Mouse (Mus musculus) Muller cell, postnatal 12 days (primary cell): ENCODE results near the gene Cyp2c23.

Experiments
- DNase-seq: peaks from one replicate; pipeline ENCODE4 v3.0.0-alpha.2; 2015; ENCODE audit errors: inconsistent ontology term

Cyp2c23 gene

DNA sequence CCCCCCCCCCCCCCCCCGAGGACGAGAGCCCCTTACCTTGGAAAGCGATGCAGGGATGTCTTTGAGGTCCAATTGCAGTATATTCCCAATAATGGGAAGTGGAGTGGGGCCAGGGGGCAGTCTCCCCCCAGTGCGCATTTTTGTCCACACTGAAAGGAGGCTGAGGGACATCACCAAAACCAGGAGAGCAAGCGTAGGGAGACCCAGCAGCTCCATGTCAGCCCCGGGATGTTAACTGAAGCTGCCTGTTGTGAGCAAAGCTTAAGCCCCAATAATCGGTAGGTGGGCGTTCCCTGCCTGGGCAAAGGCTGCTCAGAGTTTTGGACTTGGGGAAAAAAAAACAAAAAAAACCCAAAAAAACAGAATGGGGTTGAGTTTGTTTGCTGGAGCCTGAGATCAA, at the start of gene Cyp2c23:
Gene Cyp2c23, minus strand, starts transcription at position 237 of the 400 bp plus-strand sequence.
- no peak for DNase-seq

DNA sequence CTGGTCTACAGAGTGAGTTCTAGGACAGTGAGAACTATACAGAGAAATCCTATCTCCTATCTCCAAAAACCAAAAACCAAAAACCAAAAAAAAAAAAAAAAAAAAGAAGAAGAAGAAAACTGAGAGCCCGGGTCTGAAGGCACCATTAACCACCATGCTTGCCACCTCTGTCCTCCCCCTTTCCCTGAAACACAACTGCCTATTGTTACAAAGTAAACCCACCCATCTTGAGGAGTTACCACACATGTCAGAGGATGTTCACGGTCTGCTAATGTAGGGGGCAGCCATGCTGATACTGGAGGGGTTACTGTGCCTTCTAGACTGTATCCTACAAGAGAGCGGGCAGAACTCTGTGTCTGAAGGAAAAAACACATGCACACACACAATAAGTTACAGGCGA, 48.0 kb upstream of the Cyp2c23 start:
- no peak for DNase-seq

DNA sequence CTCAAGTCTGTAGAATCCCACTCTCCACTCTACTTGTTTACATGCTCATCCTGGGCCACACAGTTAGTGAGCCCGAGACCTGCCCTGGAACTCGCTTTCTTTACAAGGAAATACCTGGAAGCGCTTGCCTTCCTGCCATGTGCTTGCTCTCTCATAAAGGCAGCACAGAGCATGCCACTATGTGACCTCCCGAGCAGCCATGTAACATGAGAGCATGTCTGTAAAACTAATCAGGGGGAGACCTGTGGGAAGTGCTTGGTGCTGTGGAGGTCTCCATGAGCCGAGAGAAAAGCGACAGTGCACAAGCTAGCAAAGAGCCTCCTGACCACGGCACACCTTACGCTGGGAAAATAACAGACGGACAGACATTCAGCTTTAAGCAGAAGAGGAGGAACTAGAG, 47.4 kb upstream of the Cyp2c23 start:
- DNase-seq = no peak

DNA sequence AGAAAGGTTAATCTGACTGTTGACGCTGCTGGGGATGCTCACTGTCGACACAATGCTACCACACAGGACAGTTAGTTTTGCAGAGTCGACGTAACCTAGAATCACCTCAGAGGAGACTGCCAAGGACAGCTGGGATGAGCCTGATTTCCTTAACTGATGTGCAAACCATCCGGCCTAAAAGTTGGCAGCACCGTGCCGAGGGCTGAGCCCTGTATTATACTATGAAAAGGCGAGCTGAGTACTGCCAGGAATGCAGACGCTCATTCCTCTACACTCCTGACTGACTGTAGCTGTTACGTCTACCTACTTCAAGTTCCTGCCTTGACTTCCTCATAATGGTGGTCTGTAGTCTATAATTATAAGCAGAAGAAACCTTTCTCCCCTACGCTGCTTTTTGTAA, 46.0 kb upstream of the Cyp2c23 start:
- DNase-seq = no peak

DNA sequence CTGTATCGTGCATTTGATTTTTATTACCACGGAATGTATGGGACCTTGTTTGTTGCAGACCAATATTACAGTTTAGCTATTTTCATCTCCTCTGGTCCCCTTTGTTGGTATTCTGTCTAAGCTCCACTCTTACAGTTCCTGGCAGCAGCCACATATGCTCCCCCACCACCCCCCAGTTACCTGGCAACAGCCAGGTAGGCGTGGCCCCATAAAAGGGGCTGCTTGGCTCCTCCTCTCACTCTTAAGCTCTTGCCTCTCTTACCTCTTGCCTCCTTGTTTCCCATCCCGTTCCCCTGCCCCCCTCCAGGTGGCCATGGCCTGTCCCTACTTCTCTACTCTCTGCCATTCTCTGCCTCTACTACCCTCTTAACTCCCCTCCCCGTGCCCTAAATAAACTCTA, 42.2 kb upstream of the Cyp2c23 start:
- DNase-seq = no peak

DNA sequence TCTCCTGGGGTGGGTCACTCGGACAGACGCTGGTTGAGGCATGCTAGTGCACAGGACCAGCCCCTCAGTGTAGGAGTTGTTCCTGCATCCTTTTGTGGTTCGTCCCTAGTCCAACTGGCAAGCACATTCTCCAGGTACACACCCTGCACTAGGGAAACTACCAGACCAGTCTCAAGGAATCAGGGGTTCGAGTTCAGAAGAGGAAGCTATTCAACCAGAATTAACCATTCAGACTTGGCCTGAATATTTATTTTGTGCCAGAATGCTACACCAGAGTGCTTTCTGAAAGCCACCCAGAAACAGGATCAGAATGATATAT, 40.9 kb upstream of the Cyp2c23 start:
- DNase-seq = no peak

DNA sequence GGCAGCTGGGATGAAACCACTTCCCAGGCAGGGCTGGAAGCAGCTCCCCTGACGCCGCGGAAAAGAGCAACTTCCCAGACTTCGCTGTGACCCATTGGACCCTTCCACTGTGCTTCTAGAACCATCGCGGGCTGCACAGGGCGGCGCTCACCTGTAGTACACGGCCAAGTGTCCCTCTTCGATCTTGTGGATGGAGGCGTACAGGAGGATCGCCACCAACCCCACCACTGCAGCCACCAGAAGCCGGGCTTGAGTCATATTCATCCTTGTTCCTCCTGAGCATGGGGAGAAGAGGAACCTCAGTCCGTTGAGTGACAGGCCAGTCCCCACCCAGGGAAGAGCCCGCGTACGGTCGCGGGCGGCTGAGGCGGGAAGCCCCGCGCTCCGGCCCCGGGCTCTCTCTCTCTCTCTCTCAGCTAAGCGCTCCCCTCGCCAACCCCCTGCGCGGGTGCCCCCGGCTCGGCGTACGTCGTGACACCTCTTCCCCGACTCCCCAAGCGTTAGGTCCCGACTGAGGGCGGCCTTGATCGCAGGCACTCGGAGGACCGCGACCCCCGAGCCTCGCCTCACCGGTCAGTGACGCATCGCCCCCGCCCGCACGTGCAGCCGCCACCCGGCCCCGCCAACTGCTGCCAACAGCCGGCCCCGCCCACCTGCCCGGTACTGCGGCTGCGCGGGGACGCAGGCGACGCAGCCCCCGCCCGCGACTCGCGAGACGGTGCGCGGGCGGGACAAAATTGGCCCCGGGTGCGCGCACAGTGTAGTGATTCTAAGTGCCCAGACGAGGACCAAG, 40.3 kb upstream of the Cyp2c23 start, which contains the start of gene Erlin1:
Gene Erlin1, minus strand, starts transcription at position 665 of the 793 bp plus-strand sequence.
- peak; percentile 90 for DNase-seq

DNA sequence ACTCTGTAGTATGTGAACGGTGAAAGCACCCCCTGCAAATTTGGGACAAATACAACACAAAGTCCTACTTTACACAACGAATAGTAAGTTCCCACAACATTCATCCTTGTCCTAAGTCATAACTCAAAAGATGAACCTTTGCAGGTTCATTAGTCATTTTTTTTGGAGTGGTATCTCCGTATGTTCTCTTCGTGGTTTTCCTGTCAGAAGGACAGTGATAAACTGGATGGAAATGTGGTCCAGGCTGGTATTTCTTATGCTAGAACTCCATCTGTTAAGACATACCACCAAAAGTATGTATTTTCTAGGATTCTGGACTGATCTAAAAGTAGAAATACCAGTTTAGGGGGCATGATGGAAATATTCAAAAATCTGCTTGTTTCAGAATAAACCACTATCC, 39.2 kb upstream of the Cyp2c23 start:
- DNase-seq = no peak

DNA sequence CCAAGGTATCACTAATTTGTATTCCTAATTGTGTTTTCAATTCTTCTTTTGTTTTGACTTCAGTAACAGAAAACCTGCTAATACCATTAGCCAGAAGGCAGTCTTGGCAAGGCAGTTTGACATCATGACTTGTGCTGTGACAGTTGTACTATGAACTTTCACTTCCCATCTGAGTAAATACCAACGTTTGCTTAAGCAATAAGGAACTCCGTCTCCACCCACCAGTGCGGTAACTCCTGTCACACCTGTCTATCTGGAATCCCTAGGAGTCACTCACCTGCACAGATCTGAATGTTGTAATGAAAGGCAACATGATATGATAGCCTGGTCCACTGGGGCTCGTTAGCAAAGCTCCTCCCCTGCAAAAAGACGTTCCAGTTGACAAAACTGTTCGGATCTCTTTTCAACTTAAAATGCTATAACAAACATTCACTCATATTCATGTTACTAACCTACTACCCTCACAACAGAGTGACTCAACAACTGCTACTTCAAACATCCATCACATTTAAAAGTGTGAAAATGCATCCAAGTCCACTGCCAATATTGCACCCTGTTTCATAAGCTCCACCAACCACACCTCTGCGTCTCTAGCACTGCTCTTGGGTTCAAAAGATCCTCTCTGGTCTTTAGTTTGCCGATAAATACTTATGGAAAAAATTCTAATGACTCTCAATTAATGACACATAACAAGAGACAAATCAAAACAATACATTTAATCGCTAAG, 38.5 kb upstream of the Cyp2c23 start:
- DNase-seq = no peak

DNA sequence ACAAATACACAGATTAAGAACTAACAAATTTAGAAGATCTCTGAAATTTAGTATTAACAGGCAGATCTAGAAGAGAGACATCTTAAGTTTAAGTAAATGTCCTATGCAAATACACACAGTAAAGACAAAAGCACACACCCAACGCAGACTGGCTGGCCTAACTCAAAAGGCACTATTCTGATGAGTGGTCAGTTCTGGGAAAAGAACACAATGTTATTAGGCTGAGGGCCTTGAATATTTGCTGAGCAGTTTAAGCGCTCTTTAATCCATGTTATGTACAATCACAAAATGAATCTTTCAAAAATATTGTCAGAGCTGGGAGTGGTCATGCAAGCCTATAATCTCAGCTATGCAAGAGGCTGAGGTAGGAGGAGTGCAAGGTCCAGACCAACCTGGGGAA, 35.7 kb upstream of the Cyp2c23 start:
- DNase-seq = no peak

DNA sequence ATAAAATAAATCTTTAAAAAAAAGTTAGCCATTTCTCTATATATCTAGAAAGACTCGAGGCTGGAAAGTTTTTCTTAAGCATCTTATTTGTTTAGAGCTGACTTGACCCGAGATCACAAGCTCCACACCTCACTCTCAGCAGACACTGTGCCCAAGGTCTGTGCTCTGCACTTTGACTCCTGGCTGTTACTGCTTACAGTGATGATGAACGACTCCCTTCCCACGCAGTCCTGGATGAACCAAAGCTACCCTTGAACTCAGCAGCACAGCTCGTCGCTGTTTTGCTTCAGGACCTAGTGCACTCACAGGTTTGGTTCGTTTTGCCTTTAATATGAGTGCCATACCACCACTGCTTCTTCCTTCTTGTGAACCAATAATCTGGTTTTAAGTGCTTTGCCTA, 34.8 kb upstream of the Cyp2c23 start:
- no peak for DNase-seq

DNA sequence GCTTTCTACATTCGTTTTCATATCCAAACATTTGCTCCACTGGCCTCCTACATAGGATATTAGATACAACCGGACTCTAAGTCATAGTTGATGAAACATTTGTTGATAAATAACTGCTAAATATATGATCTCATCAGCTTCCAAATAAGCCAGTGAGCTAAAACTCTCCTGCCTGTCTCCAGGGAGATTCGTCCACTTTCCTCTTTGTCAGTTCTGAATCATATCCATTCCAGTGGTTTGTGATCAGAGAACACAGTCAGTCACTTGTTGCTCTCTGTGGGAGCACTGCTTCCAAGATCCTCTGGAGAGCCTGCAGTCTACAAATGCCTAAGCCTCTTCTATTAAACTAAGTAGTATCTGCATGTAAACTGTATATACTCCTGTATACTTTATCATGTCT, 31.2 kb upstream of the Cyp2c23 start:
- peak; percentile 17 for DNase-seq

DNA sequence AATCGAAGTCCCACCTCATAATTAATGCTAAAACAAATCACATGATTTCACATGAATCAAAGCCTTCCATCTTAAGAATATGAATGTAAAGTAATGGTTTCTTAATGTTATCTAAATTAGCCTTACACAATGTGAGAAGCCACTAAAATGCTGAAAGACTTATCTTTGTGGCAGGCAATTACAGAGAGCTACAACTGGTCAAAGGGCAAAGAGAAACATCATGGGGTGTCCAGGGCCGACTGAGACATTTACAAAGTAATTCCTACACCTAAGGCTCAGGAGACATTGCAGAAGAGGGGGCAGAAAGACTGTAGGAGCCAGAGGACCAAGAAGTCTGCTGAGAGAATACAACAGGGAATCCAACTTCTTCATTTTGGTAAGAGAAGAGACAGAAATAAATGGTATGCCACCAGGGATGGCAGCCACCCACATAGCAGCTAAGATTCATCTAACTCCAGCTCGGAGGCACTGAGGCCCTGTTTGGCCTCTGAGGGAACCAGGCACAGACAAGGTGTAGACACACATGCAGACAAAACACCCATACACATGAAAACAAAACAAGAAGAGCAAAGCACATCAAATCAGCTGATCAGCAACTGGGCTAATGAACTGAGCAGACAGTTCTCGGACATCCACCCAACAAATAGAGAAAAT, 26.3 kb upstream of the Cyp2c23 start:
- no peak for DNase-seq

DNA sequence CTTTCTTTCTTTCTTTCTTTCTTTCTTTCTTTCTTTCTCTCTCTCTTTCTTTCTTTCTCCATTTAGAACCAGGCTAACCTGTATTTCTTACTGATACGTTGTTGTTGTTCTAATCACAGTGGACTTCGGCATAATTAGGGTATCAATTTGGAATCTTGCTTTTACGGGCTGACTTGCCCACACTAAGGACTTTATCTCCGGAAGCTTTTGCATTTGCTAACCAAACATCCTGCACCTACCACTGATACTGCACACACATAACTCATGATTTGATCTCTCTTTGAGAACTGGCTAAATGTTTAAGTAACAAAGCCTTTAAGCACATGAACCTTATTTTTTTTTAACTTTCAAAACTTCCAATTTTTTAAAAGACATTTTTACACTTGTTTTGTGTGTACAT, 21.4 kb upstream of the Cyp2c23 start:
- no peak for DNase-seq

DNA sequence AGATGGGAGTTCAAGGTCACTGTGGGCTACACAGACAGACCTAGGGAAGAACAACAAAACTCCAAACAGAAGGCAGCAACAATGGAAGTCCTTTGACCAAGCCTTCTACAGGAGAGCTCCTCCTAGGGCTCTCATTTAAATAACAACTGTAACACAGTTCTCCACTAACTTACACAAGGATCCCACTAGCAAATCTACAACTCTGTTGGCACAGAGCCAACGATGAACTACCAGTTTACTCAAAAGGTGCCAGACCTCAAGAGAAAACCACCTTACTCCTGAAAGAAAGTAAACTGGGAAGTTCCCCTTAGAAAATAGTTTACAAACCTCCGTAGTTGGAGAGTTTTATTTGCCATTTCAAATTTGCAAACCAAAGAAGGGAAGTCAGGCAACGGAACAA, 20.3 kb upstream of the Cyp2c23 start:
- DNase-seq = no peak

DNA sequence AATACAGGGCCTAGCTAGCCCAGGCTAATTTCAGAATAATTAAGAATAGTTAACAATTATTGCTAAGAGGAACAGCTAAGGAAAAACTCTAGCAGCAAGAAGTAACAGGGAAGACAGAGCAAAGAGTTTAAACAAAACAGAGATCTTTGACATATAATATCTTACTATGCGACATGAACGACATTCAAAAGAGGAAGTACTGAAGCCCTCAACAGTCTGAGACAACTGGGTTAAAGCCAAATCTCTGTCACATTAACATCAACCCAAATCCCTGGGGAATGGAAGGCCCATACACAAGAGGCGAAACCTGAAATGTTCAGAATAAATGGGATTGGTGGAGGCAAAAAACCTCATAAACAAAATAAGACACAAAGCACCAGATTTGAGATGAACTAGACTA, 16.8 kb upstream of the Cyp2c23 start:
- no peak for DNase-seq

DNA sequence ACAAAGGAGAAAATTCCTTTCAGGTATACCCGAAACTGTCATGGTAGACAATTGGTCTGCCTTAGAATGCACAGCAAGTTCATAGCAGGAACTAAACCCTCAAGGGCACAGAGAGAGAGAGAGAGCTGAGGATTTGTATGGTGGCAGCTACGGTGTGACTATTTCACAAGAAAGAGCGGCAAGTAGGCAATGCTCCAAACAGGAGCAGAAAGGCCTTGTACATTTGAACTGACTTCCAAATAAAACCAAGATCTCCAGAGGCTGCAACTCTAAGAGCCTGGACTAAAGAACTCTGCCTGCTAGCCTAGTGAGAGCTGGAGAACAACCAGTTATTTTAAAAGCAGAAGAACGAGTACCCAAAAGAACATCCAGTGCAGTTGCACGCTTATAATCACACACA, 13.1 kb upstream of the Cyp2c23 start:
- no peak for DNase-seq

DNA sequence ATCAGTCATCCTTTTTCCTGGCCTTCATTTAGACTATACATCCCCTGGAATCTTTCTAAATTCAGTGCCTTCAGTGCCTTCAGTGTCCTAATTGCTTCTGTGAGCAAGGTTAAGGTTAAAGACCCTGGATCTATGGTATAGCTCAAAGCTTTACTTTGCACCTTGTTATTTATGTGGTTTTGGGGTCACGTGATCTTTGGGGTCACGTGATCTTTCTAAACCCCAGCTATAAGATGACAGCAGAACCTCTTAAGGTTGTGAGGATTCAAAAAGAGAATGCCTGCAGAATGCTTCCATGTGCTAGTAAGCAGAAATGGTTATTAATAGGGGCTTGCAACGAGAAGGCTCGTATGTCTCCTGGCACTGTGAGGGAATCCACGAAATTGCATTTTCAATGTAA, 4.4 kb upstream of the Cyp2c23 start:
- no peak for DNase-seq

DNA sequence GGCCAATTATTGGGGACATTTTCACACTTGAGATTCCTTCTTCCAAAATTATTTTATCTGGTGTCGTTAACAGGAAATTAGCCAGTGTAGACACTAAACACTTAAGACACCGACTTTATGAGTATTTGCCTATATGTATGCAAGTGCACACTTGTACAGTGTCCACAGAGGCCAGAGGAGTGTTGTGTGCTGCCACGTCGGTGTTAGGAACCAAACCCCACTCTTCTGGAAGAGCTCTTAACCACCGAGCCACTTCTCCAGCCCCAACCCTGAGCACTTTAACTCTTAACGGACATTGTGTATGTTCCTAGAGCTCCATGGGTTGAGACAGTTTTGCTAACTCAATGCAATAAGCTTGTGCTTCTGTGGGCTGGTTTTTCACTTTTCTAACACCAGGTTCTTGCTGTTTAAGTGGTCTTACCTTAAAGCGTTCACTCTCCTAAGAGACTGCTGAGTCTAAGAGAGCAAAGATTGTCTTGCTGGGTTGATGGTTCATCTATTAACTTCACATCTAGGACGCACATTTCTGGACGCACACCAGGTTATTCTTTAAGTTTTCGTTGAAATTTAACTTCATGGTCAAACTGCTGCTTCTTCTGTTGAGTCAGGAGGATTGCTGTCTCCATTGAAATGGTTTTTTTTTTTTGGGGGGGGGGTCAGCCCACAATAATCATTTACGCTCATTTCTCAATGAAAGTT, 3.2 kb upstream of the Cyp2c23 start:
- DNase-seq = no peak

DNA sequence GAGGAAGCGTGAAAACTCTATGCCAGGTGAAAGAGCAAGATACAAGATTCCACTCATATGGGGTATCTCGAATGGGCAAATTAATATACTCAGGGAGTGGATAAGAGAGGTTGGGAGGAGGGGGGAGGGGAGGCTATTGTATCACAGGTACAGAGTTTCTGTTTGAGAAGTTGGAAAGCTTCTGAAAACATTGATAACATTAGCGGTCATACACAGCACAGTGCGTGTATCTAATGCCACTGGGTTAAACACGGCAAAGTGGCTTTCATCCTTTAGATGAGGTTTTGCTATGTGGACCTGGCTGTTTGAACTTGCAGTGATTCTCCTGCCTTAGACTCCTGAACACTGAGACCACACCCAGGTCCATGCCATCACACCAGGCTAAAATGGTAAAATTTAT, 1.0 kb upstream of the Cyp2c23 start:
- DNase-seq = no peak

DNA sequence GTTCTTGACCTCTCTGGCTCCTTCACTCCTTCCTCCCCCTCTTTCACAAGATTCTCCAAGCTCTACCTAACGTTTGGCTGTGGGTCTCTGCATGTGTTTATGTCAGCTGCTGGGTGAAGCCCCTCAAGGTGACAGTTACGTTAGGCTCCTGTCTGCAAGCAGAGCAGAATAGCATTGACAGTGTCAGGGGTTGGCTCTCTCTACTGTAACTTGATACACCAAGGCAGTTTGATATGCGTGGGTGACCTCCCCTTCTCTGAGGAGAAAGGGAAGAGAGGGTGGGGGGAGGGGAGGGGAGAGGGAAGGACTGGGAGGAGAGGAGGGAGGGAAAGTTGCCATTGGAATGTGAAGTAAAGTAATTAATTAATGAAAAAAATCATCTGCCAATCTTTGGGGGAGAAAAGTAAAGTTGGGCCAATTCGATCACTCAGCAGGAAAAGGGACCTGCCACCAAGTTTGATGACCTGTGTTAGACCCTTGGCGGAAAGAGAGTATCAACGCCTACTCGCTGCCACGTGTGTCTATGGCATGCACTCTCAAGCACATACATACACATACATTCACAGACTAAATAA, 2.0 kb downstream of the Cyp2c23 start:
- DNase-seq = peak; percentile 7
